Mouse (Mus musculus) MEL (cell line): ENCODE results near the gene Parp9.

Source experiments
- BHLHE40 ChIP-seq: IDR thresholded peaks from 2 replicates; pipeline ENCODE4 v1.6.1; 2012; ENCODE audit warnings: low read depth, mild to moderate bottlenecking, inconsistent platforms, low read length, improper control_type of control experiment, borderline replicate concordance
- CTCF ChIP-seq, 3 experiments: IDR thresholded peaks in 2 of 3; conservative IDR thresholded peaks in 1 of 3; 2 replicates each; pipeline ENCODE4 v1.5.1; 2011 to 2012; ENCODE audit warnings: low read length in 3 of 3, low read depth in 2 of 3, mild to moderate bottlenecking in 2 of 3, improper control_type of control experiment in 1 of 3, inconsistent platforms in 1 of 3, mixed read lengths in 1 of 3, moderate library complexity in 1 of 3; ENCODE audit not compliant: control insufficient read depth in 1 of 3, insufficient read depth in 1 of 3, poor library complexity in 1 of 3, severe bottlenecking in 1 of 3
- EP300 ChIP-seq, 2 experiments: IDR thresholded peaks; 2 replicates each; pipeline ENCODE4 v1.6.1; 2011; ENCODE audit warnings: improper control_type of control experiment in 2 of 2, low read length in 2 of 2, low read depth in 1 of 2, mild to moderate bottlenecking in 1 of 2
- NELFE ChIP-seq: IDR thresholded peaks from 2 replicates; pipeline ENCODE4 v1.6.1; 2011; ENCODE audit warnings: low read depth, low read length, improper control_type of control experiment
- POLR2A ChIP-seq, 2 experiments: IDR thresholded peaks; 2 replicates each; pipeline ENCODE4 v1.6.1; 2011 to 2012; ENCODE audit warnings: low read length in 2 of 2, mild to moderate bottlenecking in 2 of 2, control low read depth in 1 of 2, improper control_type of control experiment in 1 of 2, low read depth in 1 of 2, moderate library complexity in 1 of 2; ENCODE audit not compliant: control insufficient read depth in 1 of 2, insufficient read depth in 1 of 2, poor library complexity in 1 of 2
- SMC3 ChIP-seq: IDR thresholded peaks from 2 replicates; pipeline ENCODE4 v1.6.1; 2011; ENCODE audit warnings: low read depth, low read length, improper control_type of control experiment
- TCF12 ChIP-seq: IDR thresholded peaks from 2 replicates; pipeline ENCODE4 v1.6.1; 2014; ENCODE audit warnings: low read depth, mild to moderate bottlenecking, inconsistent platforms, low read length, improper control_type of control experiment, moderate library complexity
- USF1 ChIP-seq: IDR thresholded peaks from 2 replicates; pipeline ENCODE4 v1.6.1; 2014; ENCODE audit warnings: low read depth, mild to moderate bottlenecking, inconsistent platforms, low read length, improper control_type of control experiment, moderate library complexity

GRCm38 (mm10) chr16:35903014-35903640 is 35.1 kb upstream of the Parp9 start:
- TF ChIP-seq USF1 (no peak), BHLHE40 (no peak), TCF12 (no peak), CTCF (IDR thresholded peaks at IDR 0.05 in 2 of 3, conservative IDR thresholded peaks at IDR 0.05 in 1 of 3; ENCODE audit: control insufficient read depth in 1 of 3, insufficient read depth in 1 of 3, low read depth in 2 of 3, low read length in 3 of 3, poor library complexity in 1 of 3, severe bottlenecking in 1 of 3) (no peak), EP300 (IDR thresholded peaks at IDR 0.05; ENCODE audit: low read depth in 1 of 2, low read length in 2 of 2) (no peak), SMC3 (no peak), POLR2A (IDR thresholded peaks at IDR 0.05; ENCODE audit: control insufficient read depth in 1 of 2, insufficient read depth in 1 of 2, low read depth in 1 of 2, low read length in 2 of 2, poor library complexity in 1 of 2) (no peak), NELFE (no peak)
